Mouse (Mus musculus) inflammation-experienced regulatory T-cells (primary cell): Measurements from ENCODE around the gene Echdc2. TPM values are rescaled to one million over a fixed set of nuclear protein-coding genes. Genes with fewer than 3 reads are reported as not detected.

Experiments
- polyA plus RNA-seq, 2 experiments: library from polyadenylated mRNA; unstranded; fragments of 100-300 nt; shearing (Covaris generic); gene quantifications; one replicate each; pipeline ENCODE4 v1.2.1; 2017

The Echdc2 gene
- polyA plus RNA-seq = 1 to 10 TPM; 4.5 to 9.0 TPM

GRCm38 (mm10) chr4:108165152-108165895 lies at the start of gene Echdc2:
Gene Echdc2, plus strand, starts transcription at chr4:108165437.

GRCm38 (mm10) chr4:108144880-108145279 lies 20.4 kb upstream of the Echdc2 start, which contains the start of gene Scp2:
Gene Scp2, minus strand, starts transcription at chr4:108144998.

GRCm38 (mm10) chr4:108217332-108218179 lies 52.3 kb downstream of the Echdc2 start, which contains the start of gene Zyg11a:
Gene Zyg11a, minus strand, starts transcription at chr4:108218048.

Other genes with a start within 250 kb of the Echdc2 start
- gene Cpt2, start 241.8 kb upstream of the Echdc2 start, polyA plus RNA-seq = 10 to 100 TPM; 20.2 to 24.5 TPM
- under 1 TPM in 1 of 2 experiments, not detected in 1; 0.13 TPM for gene Slc1a7, start 197.1 kb upstream of the Echdc2 start, polyA plus RNA-seq
- gene Podn, start 69.0 kb upstream of the Echdc2 start, polyA plus RNA-seq = under 1 TPM in 1 of 2 experiments, not detected in 1; 0.94 TPM
- 100 to 1,000 TPM; 291 to 308 TPM for gene Scp2, start 20.4 kb upstream of the Echdc2 start, polyA plus RNA-seq
- not detected for gene Zyg11a, start 52.6 kb downstream of the Echdc2 start, polyA plus RNA-seq
- gene Zyg11b, start 135.7 kb downstream of the Echdc2 start, polyA plus RNA-seq = 10 to 100 TPM; 19.4 to 19.5 TPM
- gene Coa7, start 162.7 kb downstream of the Echdc2 start, polyA plus RNA-seq = 10 to 100 TPM; 20.1 to 24.8 TPM
- gene Shisal2a, start 217.9 kb downstream of the Echdc2 start, polyA plus RNA-seq = 1 to 10 TPM in 1 of 2 experiments, not detected in 1; 1.8 TPM
- gene Gpx7, start 241.5 kb downstream of the Echdc2 start, polyA plus RNA-seq = 1 to 10 TPM; 2.7 to 3.4 TPM